Mouse (Mus musculus) limb, embryonic 15.5 days (tissue): ENCODE measurements around the gene Tceal1. TPM values are rescaled to one million over a fixed set of nuclear protein-coding genes. Genes with fewer than 3 reads are reported as not detected.

Experiments
- polyA plus RNA-seq: library from polyadenylated mRNA; unstranded; fragments of >200 nt; fragmentation: Nextera tagmentation; extraction: Ambion mirVana; gene quantifications from 2 replicates; pipeline ENCODE4 v1.2.1, GENCODE M21; 2015

Gene Tceal1
- polyA plus RNA-seq, 1 experiment from 2014 or later: 12.9 TPM

Other genes with a start within 250 kb of the Tceal1 start
- not detected in 2 replicates for gene Kir3dl1, start 190.0 kb upstream of the Tceal1 start, polyA plus RNA-seq
- not detected in 2 replicates for gene Kir3dl2, start 163.9 kb upstream of the Tceal1 start, polyA plus RNA-seq
- gene Tceal3, start 117.1 kb upstream of the Tceal1 start, polyA plus RNA-seq: 33.0 and 57.8 TPM in 2 replicates
- 636 and 640 TPM in 2 replicates for gene Morf4l2, start 35.7 kb downstream of the Tceal1 start, polyA plus RNA-seq
- gene Glra4, start 72.2 kb downstream of the Tceal1 start, polyA plus RNA-seq: not detected in 2 replicates
- gene Plp1, start 114.7 kb downstream of the Tceal1 start, polyA plus RNA-seq: 7.1 and 9.5 TPM in 2 replicates
- 0.31 and 0.44 TPM in 2 replicates for gene Rab9b, start 160.8 kb downstream of the Tceal1 start, polyA plus RNA-seq
- not detected in 2 replicates for gene H2bfm, start 219.3 kb downstream of the Tceal1 start, polyA plus RNA-seq